Mouse (Mus musculus): ENCODE measurements around the gene Ndufaf3.

DNA sequence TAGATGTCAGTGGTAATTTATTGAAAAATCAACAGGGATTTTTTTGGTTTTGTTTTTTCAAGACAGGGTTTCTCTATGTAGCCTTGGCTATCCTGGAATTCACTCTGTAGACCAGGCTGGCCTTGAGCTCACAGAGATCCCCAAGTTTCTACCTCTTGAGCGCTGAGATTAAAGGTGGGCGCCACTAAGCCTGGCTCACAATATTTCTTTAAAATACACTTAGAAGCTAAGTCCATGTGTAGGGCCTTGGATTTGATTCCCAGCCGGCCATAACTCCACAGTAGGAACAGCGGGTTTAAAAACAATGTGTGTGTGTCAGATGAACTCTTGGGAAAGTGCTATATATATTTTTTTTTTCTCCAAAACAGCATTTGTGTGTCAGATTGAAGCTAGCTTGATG lies 43.9 kb downstream of the Ndufaf3 start:
- TF ChIP-seq CTCF (IDR thresholded peaks at IDR 0.05; ENCODE audit: low read depth, low read length), result no peak
- no peak for TF ChIP-seq TAL1 (conservative IDR thresholded peaks at IDR 0.05; ENCODE audit: low read depth, low read length)
- TF ChIP-seq GATA1 (IDR thresholded peaks at IDR 0.05; ENCODE audit: borderline replicate concordance, low read length), result no peak
- TF ChIP-seq POLR2AphosphoS5 (IDR thresholded peaks at IDR 0.05; ENCODE audit: insufficient replicate concordance, low read depth, low read length), result no peak
- no peak for TF ChIP-seq GATA2 (IDR thresholded peaks at IDR 0.05; ENCODE audit: borderline replicate concordance, low read depth, low read length)
